Mouse (Mus musculus) hindbrain, postnatal 0 days (tissue): ENCODE measurements around the gene Tfpt. TPM values are rescaled to one million over a fixed set of nuclear protein-coding genes. Genes with fewer than 3 reads are reported as not detected.

Source experiments
- ATAC-seq: fragments of 200-750 bp; cut with Nextera tagmentation; 2 replicates; pipeline ENCODE4 v1.8.0; 2017; ENCODE audit warnings: mild to moderate bottlenecking, moderate TSS enrichment, moderate library complexity
- DNase-seq: peaks from one replicate; pipeline ENCODE4 v3.0.0-alpha.2; 2015; ENCODE audit warnings: low spot score
- H3K27ac ChIP-seq: fragments of 300-500 bp; sonication (generic); 2 replicates; pipeline ENCODE4 v1.5.1; 2014; ENCODE audit warnings: mild to moderate bottlenecking
- H3K27me3 ChIP-seq: fragments of 300-500 bp; sonication (generic); 2 replicates; pipeline ENCODE4 v1.6.1; 2014; ENCODE audit warnings: low read length, mixed read lengths; ENCODE audit not compliant: insufficient read depth
- H3K36me3 ChIP-seq: fragments of 300-500 bp; sonication (generic); 2 replicates; pipeline ENCODE4 v1.6.1; 2014; ENCODE audit warnings: low read length, mixed read lengths; ENCODE audit not compliant: insufficient read depth
- H3K4me1 ChIP-seq: fragments of 300-500 bp; sonication (generic); 2 replicates; pipeline ENCODE4 v1.6.1; 2014; ENCODE audit warnings: antibody characterized with exemption, low read length, mixed read lengths; ENCODE audit not compliant: insufficient read depth
- H3K4me2 ChIP-seq: fragments of 300-500 bp; sonication (generic); 2 replicates; pipeline ENCODE4 v1.6.1; 2014; ENCODE audit warnings: low read depth, mild to moderate bottlenecking, low read length, moderate library complexity, mixed read lengths
- H3K4me3 ChIP-seq: fragments of 300-500 bp; sonication (generic); 2 replicates; pipeline ENCODE4 v1.5.1; 2014; ENCODE audit warnings: low read length
- H3K9ac ChIP-seq: fragments of 300-500 bp; sonication (generic); replicated peaks from 2 replicates; pipeline ENCODE4 v1.6.1; 2014; ENCODE audit warnings: mild to moderate bottlenecking, low read length, moderate library complexity, mixed read lengths
- H3K9me3 ChIP-seq: fragments of 300-500 bp; sonication (generic); 2 replicates; pipeline ENCODE4 v1.6.1; 2016; ENCODE audit warnings: low read length, mixed read lengths
- CTCF ChIP-seq: IDR thresholded peaks from 2 replicates; pipeline ENCODE4 v1.5.1; 2016; ENCODE audit warnings: antibody characterized with exemption, control low read depth, low read depth
- WGBS: fragments of 180-500 bp; shearing (Covaris S2); extraction: QIAGEN DNeasy Blood & Tissue Kit; methylation state at CpG from one replicate; pipeline ENCODE4 v1.1.7; 2014; 5-methylcytosine and 5-hydroxymethylcytosine counted together
- polyA plus RNA-seq: library from polyadenylated mRNA; unstranded; fragments of >200 nt; fragmentation: Nextera tagmentation; extraction: Ambion mirVana; gene quantifications from 2 replicates; pipeline ENCODE4 v1.2.1, GENCODE M21; 2015
- total RNA-seq: library from RNA; depleted of rRNA; stranded (reverse); fragments of >200 nt; gene quantifications from 2 replicates; pipeline ENCODE4 v1.2.3, GENCODE M21; 2014

The Tfpt gene
- total and polyA plus RNA-seq, 2 experiments from 2014 or later: 14.2 to 31.4 TPM

DNA sequence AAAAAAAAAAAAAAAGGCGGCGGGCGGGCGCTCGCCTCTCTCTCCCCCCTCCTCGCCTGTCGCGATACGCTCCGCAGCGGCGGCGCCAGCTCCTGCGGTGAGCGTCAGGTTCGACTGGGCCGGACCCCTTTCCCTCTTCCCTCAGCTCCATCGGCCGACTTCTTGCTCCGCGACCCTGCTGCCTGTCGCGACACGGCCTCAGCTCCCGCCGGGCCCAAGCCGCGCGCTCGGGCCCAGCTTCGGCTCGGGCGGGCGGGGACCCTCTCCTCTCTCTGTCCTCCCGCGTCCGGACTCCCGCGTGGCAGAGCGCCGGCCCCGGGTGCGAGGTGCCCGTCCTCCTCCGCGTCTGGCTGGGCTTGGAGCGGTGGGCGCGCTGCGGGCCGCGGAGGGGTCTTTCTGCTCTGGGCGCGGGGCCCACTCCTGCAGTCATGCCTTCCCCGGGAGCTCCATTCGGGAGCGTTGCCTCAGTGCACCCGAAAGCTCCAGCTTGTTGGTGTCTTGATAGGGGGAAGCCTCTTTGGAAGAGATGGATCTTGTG is 15.8 kb upstream of the Tfpt start:
- Histone ChIP-seq H3K9me3 (no peaks in the 10 kb centered on the region), H3K36me3 (peaks cover 6% of the 10 kb centered on the region; the same call in 1 of the 2 replicates), H3K9ac (peak overlapping the region; percentile 97), H3K4me2 (peak overlapping the region; percentile 78), H3K4me1 (peaks cover 23% of the 10 kb centered on the region), H3K27ac (peak overlapping the region; percentile 98), H3K4me3 (peak overlapping the region; percentile 97), H3K27me3 (no peaks in the 10 kb centered on the region)
- no peak for TF ChIP-seq CTCF
- no peak for ATAC-seq
- WGBS: under 1% methylated on average over 39 of the region's 58 CpGs
- no peak for DNase-seq

DNA sequence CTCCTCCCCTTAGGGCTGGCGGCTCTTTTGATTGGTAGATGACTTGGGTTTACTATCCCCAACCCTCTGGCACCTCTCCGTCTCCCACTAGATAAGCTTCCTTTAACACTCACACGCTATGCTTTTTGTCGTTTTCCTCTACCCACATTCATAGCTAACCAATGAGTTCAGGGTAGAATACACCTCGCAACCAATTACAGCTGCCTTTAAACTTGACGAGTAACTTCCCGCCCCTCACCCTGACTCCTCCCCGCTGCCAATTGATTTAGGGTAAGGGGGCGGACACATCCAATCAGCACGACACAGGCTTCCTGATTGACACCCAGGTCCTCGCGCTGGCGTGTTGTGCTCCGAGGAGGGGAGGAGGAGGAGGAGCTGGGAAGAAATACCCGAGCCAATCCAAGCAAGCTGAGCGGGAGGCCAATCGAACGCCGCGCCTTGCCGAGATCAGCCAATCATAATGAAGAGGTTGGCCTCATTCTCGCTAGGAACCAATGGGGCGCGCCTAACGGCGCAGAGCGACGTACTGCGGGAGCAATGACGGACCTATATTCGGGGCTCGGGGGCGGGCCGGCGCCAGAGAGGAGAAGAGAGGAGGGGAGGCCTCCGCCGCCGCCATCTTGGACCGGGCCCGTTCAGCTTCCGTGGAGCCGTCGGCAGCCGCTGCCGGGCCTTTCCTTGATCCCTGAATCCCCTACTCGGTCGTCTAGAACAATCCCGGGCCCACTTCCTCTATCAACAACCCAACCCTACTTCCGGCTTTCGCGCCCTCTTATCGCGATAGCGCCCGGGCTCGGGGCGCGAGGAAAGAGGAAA is 15.2 kb upstream of the Tfpt start, which contains the start of gene Cnot3:
Gene Cnot3 (plus strand): TSS at position 597 of the 816 bp plus-strand sequence.
- peak within 1 kb of the TSS; percentile 78 for H3K4me2 ChIP-seq
- peak within 1 kb of the TSS; percentile 97 for H3K4me3 ChIP-seq
- no peaks in the 10 kb centered on the region for H3K9me3 ChIP-seq
- DNase-seq (peak; percentile 99), ATAC-seq (peak; percentile 98)
- WGBS: under 1% methylated on average over 51 of the region's 58 CpGs
- H3K27me3 ChIP-seq: no peaks in the 10 kb centered on the region
- peaks cover 23% of the 10 kb centered on the region for H3K4me1 ChIP-seq
- no peak for TF ChIP-seq CTCF
- H3K27ac ChIP-seq: peak within 1 kb of the TSS; percentile 98
- peaks cover 7% of the 10 kb centered on the region; the same call in 1 of the 2 replicates for H3K36me3 ChIP-seq
- peak within 1 kb of the TSS; percentile 97 for H3K9ac ChIP-seq

DNA sequence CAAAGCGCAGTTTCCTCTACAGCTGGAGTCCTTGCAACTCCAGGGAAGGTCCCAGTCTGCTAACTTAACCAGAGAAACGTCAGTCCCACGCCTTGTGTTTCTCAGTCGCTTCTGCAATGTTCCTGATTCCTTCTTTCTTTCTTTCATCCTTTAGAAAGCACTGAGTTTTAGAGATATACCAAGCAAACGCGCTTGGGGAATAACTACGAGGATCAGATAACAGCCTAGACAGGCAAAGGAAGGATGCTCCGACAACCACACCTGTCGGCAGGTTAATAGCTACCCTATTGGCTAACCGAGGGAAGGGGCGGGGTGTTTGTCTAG is 14.6 kb upstream of the Tfpt start:
- 2% methylated on average over 11 of the region's 11 CpGs for WGBS
- Histone ChIP-seq H3K27ac (0 out of 2 replicates have a peak overlapping the region, but pooled peaks have one; percentile 17), H3K27me3 (no peaks in the 10 kb centered on the region), H3K4me3 (peak overlapping the region; percentile 97), H3K36me3 (peaks cover 7% of the 10 kb centered on the region; the same call in 1 of the 2 replicates), H3K4me1 (peaks cover 23% of the 10 kb centered on the region), H3K4me2 (peak overlapping the region; percentile 71), H3K9me3 (no peaks in the 10 kb centered on the region), H3K9ac (peak overlapping the region; percentile 25; the same call in 1 of the 2 replicates)
- ATAC-seq (no peak), DNase-seq (no peak)
- no peak for TF ChIP-seq CTCF

DNA sequence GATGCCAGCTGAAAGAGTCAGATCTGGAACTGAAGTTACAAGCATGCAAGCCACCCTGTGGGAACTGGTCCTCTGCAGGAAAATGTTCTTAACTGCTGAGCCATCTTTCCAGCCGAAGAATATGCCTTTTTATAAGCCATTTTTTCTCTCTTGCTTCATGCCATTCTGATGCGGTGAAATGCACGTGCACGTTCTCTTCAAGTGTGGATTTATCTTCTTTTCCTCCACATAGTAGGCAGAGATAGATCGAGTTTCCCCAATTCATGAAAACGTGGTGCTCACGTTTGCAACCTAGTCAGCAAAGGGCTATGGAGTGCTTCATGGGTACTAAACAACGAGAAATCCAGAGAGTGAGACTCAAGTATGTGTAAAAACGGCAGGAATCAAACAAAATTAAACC is 14.1 kb upstream of the Tfpt start:
- ATAC-seq: no peak
- Histone ChIP-seq H3K4me2 (peak overlapping the region; percentile 71), H3K4me1 (peaks cover 23% of the 10 kb centered on the region), H3K4me3 (peak overlapping the region; percentile 97), H3K36me3 (peaks cover 9% of the 10 kb centered on the region; the same call in 1 of the 2 replicates), H3K27me3 (no peaks in the 10 kb centered on the region), H3K9me3 (no peaks in the 10 kb centered on the region), H3K27ac (0 out of 2 replicates have a peak overlapping the region, but pooled peaks have one; percentile 17), H3K9ac (peak overlapping the region; percentile 25; the same call in 1 of the 2 replicates)
- DNase-seq: no peak
- TF ChIP-seq CTCF: no peak
- 25% methylated on average over 9 of the region's 9 CpGs for WGBS

- DNase-seq (no peak), ATAC-seq (no peak)
- no peak for TF ChIP-seq CTCF
- peaks cover 23% of the 10 kb centered on the region for H3K4me1 ChIP-seq
- WGBS: 74% methylated on average over 5 of the region's 5 CpGs
- no peak overlapping the region for H3K27ac ChIP-seq
- H3K9me3 ChIP-seq: no peaks in the 10 kb centered on the region
- H3K4me3 ChIP-seq: no peak overlapping the region
- no peaks in the 10 kb centered on the region for H3K27me3 ChIP-seq
- H3K36me3 ChIP-seq: peaks cover 13% of the 10 kb centered on the region; the same call in 1 of the 2 replicates
- H3K9ac ChIP-seq: no peak overlapping the region
- no peak overlapping the region for H3K4me2 ChIP-seq
These were observed 13.7 kb upstream of the Tfpt start for GRCm38 (mm10) chr7:3643412-3643811.

- H3K27me3 ChIP-seq: no peaks in the 10 kb centered on the region
- H3K4me2 ChIP-seq: peak overlapping the region; percentile 98
- DNase-seq (no peak), ATAC-seq (no peak)
- peaks cover 18% of the 10 kb centered on the region for H3K36me3 ChIP-seq
- H3K27ac ChIP-seq: no peak overlapping the region; the same call in 1 of the 2 replicates
- H3K4me1 ChIP-seq: peaks cover 20% of the 10 kb centered on the region
- WGBS: 69% methylated on average over 3 of the region's 3 CpGs
- peak overlapping the region; percentile 54 for H3K4me3 ChIP-seq
- H3K9me3 ChIP-seq: no peaks in the 10 kb centered on the region
- H3K9ac ChIP-seq: peak overlapping the region; percentile 80
- TF ChIP-seq CTCF: no peak
These were observed 718 bp upstream of the Tfpt start for GRCm38 (mm10) chr7:3630478-3630815.
